ENCODE assay signal across 18 mouse cellular contexts in the genomic region with DNA sequence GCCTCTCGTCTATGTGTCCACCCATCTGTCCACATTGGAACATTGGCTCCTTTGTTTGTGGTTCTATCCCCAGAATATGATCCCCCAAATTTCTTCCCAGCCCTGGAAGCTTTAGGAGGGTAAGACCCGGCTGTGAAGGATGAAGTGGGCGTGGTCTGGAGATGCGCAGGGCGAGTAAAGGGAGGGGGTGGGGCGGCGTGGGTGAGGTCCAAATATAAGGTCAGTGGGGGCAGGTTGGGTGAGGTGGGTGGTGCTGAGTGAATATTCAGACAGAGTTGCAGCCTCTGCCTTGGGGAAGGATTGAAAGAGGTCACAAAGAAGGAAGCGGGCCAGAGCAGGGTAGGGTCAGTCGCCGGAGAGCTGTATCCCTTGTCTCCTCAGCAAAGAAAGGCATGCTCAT.
DNase-seq lines count a peak whose midpoint lies in the region; ATAC-seq lines count a peak whose summit lies in the region.
"Had no signal": no experiment of that assay in that cellular context is flagged by ENCODE, and none has a peak within 500 bp of the region (broad histone marks: within the 10 kb centered on the region; RNA-seq: fewer than 3 reads in every experiment).

No protein-coding gene starts in this region.

- H3K4me1 ChIP-seq in forebrain, embryonic 13.5 days: peaks cover 44% of the 10 kb centered on the region
- peaks cover 18% of the 10 kb centered on the region; the same call in 1 of the 2 replicates for H3K4me1 ChIP-seq in forebrain, embryonic 11.5 days (replicated peaks; ENCODE audit: control insufficient read depth, insufficient read depth, low read length)
- H3K4me1 ChIP-seq in neural tube, embryonic 13.5 days (replicated peaks): peaks cover 45% of the 10 kb centered on the region
- H3K4me1 ChIP-seq in limb, embryonic 11.5 days (ENCODE audit: control insufficient read depth, insufficient read depth, low read length): peaks cover 23% of the 10 kb centered on the region

- H3K4me2 ChIP-seq in forebrain, embryonic 13.5 days: no peak overlapping the region
- H3K4me2 ChIP-seq in forebrain, embryonic 11.5 days (ENCODE audit: low read depth, low read length, severe bottlenecking): no peak overlapping the region
- no peak overlapping the region for H3K4me2 ChIP-seq in neural tube, embryonic 13.5 days
- 0 out of 2 replicates have a peak overlapping the region, but pooled peaks have one; percentile 4 for H3K4me2 ChIP-seq in limb, embryonic 11.5 days (ENCODE audit: low read depth, severe bottlenecking)
- H3K4me2 ChIP-seq: liver, embryonic 11.5 days had no signal

- 36% methylated on average over 10 of the region's 10 CpGs for WGBS in forebrain, embryonic 13.5 days
- 38% methylated on average over 10 of the region's 10 CpGs for WGBS in forebrain, embryonic 11.5 days
- WGBS in neural tube, embryonic 13.5 days: 32% methylated on average over 10 of the region's 10 CpGs
- WGBS in limb, embryonic 11.5 days: 44% methylated on average over 10 of the region's 10 CpGs

- no peaks in the 10 kb centered on the region for H3K27me3 ChIP-seq in forebrain, embryonic 13.5 days
- no peaks in the 10 kb centered on the region for H3K27me3 ChIP-seq in forebrain, embryonic 11.5 days (ENCODE audit: control insufficient read depth, insufficient read depth, low read length)
- no peaks in the 10 kb centered on the region for H3K27me3 ChIP-seq in neural tube, embryonic 13.5 days
- no peaks in the 10 kb centered on the region for H3K27me3 ChIP-seq in limb, embryonic 11.5 days (ENCODE audit: control insufficient read depth, insufficient read depth, low read length)

- DNase-seq in forebrain, embryonic 11.5 days (ENCODE audit: low spot score): no peak
- no peak for DNase-seq in neural tube, embryonic 10.5 days (ENCODE audit: extremely low spot score, low spot score)
- no peak for DNase-seq in limb, embryonic 11.5 days (ENCODE audit: low spot score)
- no peak for DNase-seq in ovary, adult 18-20 months (ENCODE audit: low spot score)
- DNase-seq in cerebellum, adult 9-10 months: no peak
- DNase-seq in cerebellum, adult 11-12 months: no peak
- DNase-seq: adrenal gland, postnatal 10 days; cerebellum, postnatal 14 days; gastrocnemius, adult 2 months; kidney, adult 2 months; kidney, postnatal 10 days; lung, adult 18-20 months; right cerebral cortex, postnatal 4 days; thymus, adult 2 months had no signal

- H3K27ac ChIP-seq in forebrain, embryonic 13.5 days: 0 out of 2 replicates have a peak overlapping the region, but pooled peaks have one; percentile 40
- H3K27ac ChIP-seq in forebrain, embryonic 11.5 days (ENCODE audit: low read depth, low read length): no peak overlapping the region
- H3K27ac ChIP-seq in neural tube, embryonic 13.5 days (replicated peaks): peak overlapping the region; percentile 65; the same call in 1 of the 2 replicates
- H3K27ac ChIP-seq in limb, embryonic 11.5 days (replicated peaks; ENCODE audit: low read depth, low read length): no peak overlapping the region
- H3K27ac ChIP-seq: heart, embryonic 10.5 days had no signal

- no peak overlapping the region for H3K4me3 ChIP-seq in forebrain, embryonic 13.5 days
- H3K4me3 ChIP-seq in forebrain, embryonic 11.5 days (ENCODE audit: low read depth, low read length): no peak overlapping the region
- H3K4me3 ChIP-seq in neural tube, embryonic 13.5 days: no peak overlapping the region
- H3K4me3 ChIP-seq in limb, embryonic 11.5 days (ENCODE audit: low read depth, low read length): no peak overlapping the region
- H3K4me3 ChIP-seq: gastrocnemius, adult 2 months; heart, embryonic 10.5 days had no signal

- no peaks in the 10 kb centered on the region for H3K9me3 ChIP-seq in forebrain, embryonic 13.5 days (replicated peaks)
- no peaks in the 10 kb centered on the region for H3K9me3 ChIP-seq in forebrain, embryonic 11.5 days (ENCODE audit: control insufficient read depth, low read length)
- H3K9me3 ChIP-seq in neural tube, embryonic 13.5 days: no peaks in the 10 kb centered on the region
- H3K9me3 ChIP-seq in limb, embryonic 11.5 days (ENCODE audit: control insufficient read depth, low read length): no peaks in the 10 kb centered on the region
- H3K9me3 ChIP-seq: heart, embryonic 10.5 days had no signal

- peak overlapping the region; percentile 21; the same call in 1 of the 2 replicates for H3K9ac ChIP-seq in forebrain, embryonic 13.5 days
- no peak overlapping the region for H3K9ac ChIP-seq in forebrain, embryonic 11.5 days (ENCODE audit: low read length)
- peak overlapping the region; percentile 9; the same call in 1 of the 2 replicates for H3K9ac ChIP-seq in neural tube, embryonic 13.5 days
- no peak overlapping the region for H3K9ac ChIP-seq in limb, embryonic 11.5 days (ENCODE audit: low read length)

- ATAC-seq in forebrain, embryonic 13.5 days: no peak
- ATAC-seq in forebrain, embryonic 11.5 days (replicated peaks; ENCODE audit: low FRiP score): no peak
- ATAC-seq in neural tube, embryonic 13.5 days (ENCODE audit: low read depth): no peak
- ATAC-seq in limb, embryonic 11.5 days (ENCODE audit: insufficient number of reproducible peaks, low FRiP score, low TSS enrichment, low read depth): no peak

- H3K36me3 ChIP-seq in forebrain, embryonic 13.5 days (ENCODE audit: poor library complexity, severe bottlenecking): no peaks in the 10 kb centered on the region
- H3K36me3 ChIP-seq in forebrain, embryonic 11.5 days (ENCODE audit: control insufficient read depth, insufficient read depth, low read length): no peaks in the 10 kb centered on the region
- no peaks in the 10 kb centered on the region for H3K36me3 ChIP-seq in neural tube, embryonic 13.5 days
- H3K36me3 ChIP-seq in limb, embryonic 11.5 days (ENCODE audit: control insufficient read depth, insufficient read depth, low read length): no peaks in the 10 kb centered on the region
- H3K36me3 ChIP-seq: heart, embryonic 10.5 days had no signal

Comparison
In these comparisons a context has a peak if more than half of its experiments do, and no peak if none do; other contexts are left out.
1. H3K27ac ChIP-seq: peak in forebrain, embryonic 13.5 days (single experiment) and neural tube, embryonic 13.5 days (single experiment); none in forebrain, embryonic 11.5 days (single experiment) and limb, embryonic 11.5 days (single experiment).
2. H3K9ac ChIP-seq: peak in forebrain, embryonic 13.5 days (single experiment) and neural tube, embryonic 13.5 days (single experiment); none in forebrain, embryonic 11.5 days (single experiment) and limb, embryonic 11.5 days (single experiment).